Mouse (Mus musculus): ENCODE data around the gene Gm43720.

DNA sequence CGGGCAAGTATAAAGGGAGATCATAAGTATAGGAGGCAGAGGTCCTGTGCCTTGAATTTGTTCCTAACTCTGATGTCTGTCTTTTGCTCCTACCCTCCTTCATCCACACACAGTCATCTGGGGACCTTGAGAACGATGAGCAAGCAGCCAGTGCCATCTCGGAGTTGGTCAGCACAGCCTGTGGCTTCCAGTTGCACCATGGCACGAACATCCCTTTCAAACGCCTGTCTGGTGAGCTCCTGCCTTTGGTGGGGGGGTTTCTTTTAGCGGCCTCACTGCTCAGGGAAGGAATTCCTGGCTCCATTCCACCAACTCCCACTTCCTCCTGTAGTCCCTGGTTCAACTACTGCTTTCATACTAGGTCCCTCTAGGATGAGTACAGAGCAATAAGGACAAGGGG lies 21.2 kb downstream of the Gm43720 start:
- TF ChIP-seq CTCF (IDR thresholded peaks at IDR 0.05) (no peak), POLR2A (IDR thresholded peaks at IDR 0.05; ENCODE audit: insufficient read depth, low read depth, low read length) (no peak), EP300 (IDR thresholded peaks at IDR 0.05; ENCODE audit: insufficient read depth, low read depth, low read length) (no peak)
